Mouse (Mus musculus): Measurements from ENCODE around the gene Tcf15.

GRCm38 (mm10) chr2:152097916-152098315, 45.4 kb upstream of the Tcf15 start:
- TF ChIP-seq CTCF (IDR thresholded peaks at IDR 0.05; ENCODE audit: borderline replicate concordance, extremely low read depth, insufficient read depth, insufficient read length) (no peak), POLR2A (IDR thresholded peaks at IDR 0.05; ENCODE audit: borderline replicate concordance, extremely low read depth, insufficient read depth, insufficient read length, poor library complexity, severe bottlenecking) (no peak)
